Mouse (Mus musculus) limb, embryonic 13.5 days (tissue): ENCODE results near the gene Olfr1416. TPM values are rescaled to one million over a fixed set of nuclear protein-coding genes. Genes with fewer than 3 reads are reported as not detected.
A peak's percentile ranks its signal among the peaks of the same experiment; 100 is the strongest.

Experiments used
- ATAC-seq: fragments of 200-750 bp; cut with Nextera tagmentation; 2 replicates; pipeline ENCODE4 v1.8.0; 2017; ENCODE audit warnings: low read depth, moderate number of reproducible peaks, moderate TSS enrichment; ENCODE audit not compliant: low FRiP score
- H3K27ac ChIP-seq: fragments of 300-500 bp; sonication (generic); 2 replicates; pipeline ENCODE4 v1.5.1; 2015; ENCODE audit warnings: inconsistent platforms, mild to moderate bottlenecking, moderate library complexity
- H3K27me3 ChIP-seq: fragments of 300-500 bp; sonication (generic); 2 replicates; pipeline ENCODE4 v1.6.1; 2015; ENCODE audit warnings: mild to moderate bottlenecking, inconsistent platforms
- H3K36me3 ChIP-seq: fragments of 300-500 bp; sonication (generic); 2 replicates; pipeline ENCODE4 v1.6.1; 2015; ENCODE audit warnings: inconsistent platforms, mild to moderate bottlenecking, moderate library complexity
- H3K4me1 ChIP-seq: fragments of 300-500 bp; sonication (generic); 2 replicates; pipeline ENCODE4 v1.6.1; 2015; ENCODE audit warnings: inconsistent platforms
- H3K4me2 ChIP-seq: fragments of 300-500 bp; sonication (generic); replicated peaks from 2 replicates; pipeline ENCODE4 v1.6.1; 2015; ENCODE audit warnings: inconsistent platforms, mild to moderate bottlenecking, moderate library complexity
- H3K4me3 ChIP-seq: fragments of 300-500 bp; sonication (generic); 2 replicates; pipeline ENCODE4 v1.5.1; 2015; ENCODE audit warnings: moderate library complexity, mild to moderate bottlenecking, inconsistent platforms
- H3K9ac ChIP-seq: fragments of 300-500 bp; sonication (generic); 2 replicates; pipeline ENCODE4 v1.6.1; 2015; ENCODE audit warnings: mild to moderate bottlenecking, inconsistent platforms
- H3K9me3 ChIP-seq: fragments of 300-500 bp; sonication (generic); 2 replicates; pipeline ENCODE4 v1.6.1; 2016; ENCODE audit warnings: inconsistent platforms
- WGBS: fragments of 180-500 bp; shearing (Covaris S2); methylation state at CpG from one replicate; pipeline ENCODE4 v1.1.7; 2015; 5-methylcytosine and 5-hydroxymethylcytosine counted together
- polyA plus RNA-seq: library from polyadenylated mRNA; unstranded; fragments of >200 nt; fragmentation: Nextera tagmentation; extraction: Ambion mirVana; gene quantifications from 2 replicates; pipeline ENCODE4 v1.2.1, GENCODE M21; 2015

Olfr1416 gene
- polyA plus RNA-seq, 1 experiment from 2014 or later: not detected

GRCm38 (mm10) chr1:92457758-92458157 lies 27.2 kb downstream of the Olfr1416 start:
- Histone ChIP-seq H3K9me3 (no peaks in the 10 kb centered on the region), H3K4me1 (no peaks in the 10 kb centered on the region), H3K27me3 (no peaks in the 10 kb centered on the region), H3K27ac (no peak overlapping the region), H3K9ac (no peak overlapping the region), H3K4me3 (no peak overlapping the region), H3K36me3 (peaks cover 87% of the 10 kb centered on the region), H3K4me2 (no peak overlapping the region)
- ATAC-seq: no peak

GRCm38 (mm10) chr1:92453751-92454445 lies 31.0 kb downstream of the Olfr1416 start:
- peaks cover 87% of the 10 kb centered on the region for H3K36me3 ChIP-seq
- H3K9ac ChIP-seq: no peak overlapping the region
- no peaks in the 10 kb centered on the region for H3K4me1 ChIP-seq
- no peaks in the 10 kb centered on the region for H3K27me3 ChIP-seq
- ATAC-seq: no peak
- H3K27ac ChIP-seq: no peak overlapping the region
- 75% methylated on average over 8 of the region's 8 CpGs for WGBS
- no peaks in the 10 kb centered on the region for H3K9me3 ChIP-seq
- H3K4me3 ChIP-seq: no peak overlapping the region
- no peak overlapping the region for H3K4me2 ChIP-seq

GRCm38 (mm10) chr1:92448293-92448692 lies 36.6 kb downstream of the Olfr1416 start:
- no peaks in the 10 kb centered on the region for H3K9me3 ChIP-seq
- ATAC-seq: no peak
- no peaks in the 10 kb centered on the region for H3K4me1 ChIP-seq
- no peak overlapping the region for H3K27ac ChIP-seq
- no peak overlapping the region for H3K4me2 ChIP-seq
- no peak overlapping the region for H3K9ac ChIP-seq
- H3K27me3 ChIP-seq: no peaks in the 10 kb centered on the region
- H3K36me3 ChIP-seq: peaks cover 96% of the 10 kb centered on the region
- 88% methylated on average over 3 of the region's 3 CpGs for WGBS
- no peak overlapping the region for H3K4me3 ChIP-seq

- Histone ChIP-seq H3K4me1 (peaks cover 24% of the 10 kb centered on the region), H3K4me2 (no peak overlapping the region), H3K9me3 (no peaks in the 10 kb centered on the region), H3K4me3 (no peak overlapping the region), H3K9ac (no peak overlapping the region), H3K27ac (no peak overlapping the region), H3K36me3 (peaks cover 78% of the 10 kb centered on the region), H3K27me3 (no peaks in the 10 kb centered on the region)
- 89% methylated on average over 6 of the region's 6 CpGs for WGBS
- no peak for ATAC-seq
Measured at GRCm38 (mm10) chr1:92441453-92442063, 43.4 kb downstream of the Olfr1416 start.

GRCm38 (mm10) chr1:92440066-92440750 lies 44.7 kb downstream of the Olfr1416 start:
- Histone ChIP-seq H3K9ac (no peak overlapping the region), H3K9me3 (no peaks in the 10 kb centered on the region), H3K27me3 (no peaks in the 10 kb centered on the region), H3K4me3 (no peak overlapping the region), H3K4me2 (no peak overlapping the region), H3K36me3 (peaks cover 67% of the 10 kb centered on the region), H3K4me1 (peaks cover 29% of the 10 kb centered on the region), H3K27ac (no peak overlapping the region)
- 87% methylated on average over 9 of the region's 9 CpGs for WGBS
- ATAC-seq: no peak

- peaks cover 43% of the 10 kb centered on the region for H3K36me3 ChIP-seq
Measured at GRCm38 (mm10) chr1:92437678-92438271, 47.1 kb downstream of the Olfr1416 start.

GRCm38 (mm10) chr1:92436831-92437321 lies 48.0 kb downstream of the Olfr1416 start:
- Histone ChIP-seq H3K4me2 (no peak overlapping the region), H3K4me3 (no peak overlapping the region), H3K36me3 (peaks cover 34% of the 10 kb centered on the region), H3K9me3 (no peaks in the 10 kb centered on the region), H3K9ac (no peak overlapping the region), H3K4me1 (peaks cover 34% of the 10 kb centered on the region), H3K27me3 (no peaks in the 10 kb centered on the region), H3K27ac (no peak overlapping the region)
- 24% methylated on average over 4 of the region's 4 CpGs for WGBS
- ATAC-seq: no peak

More at GRCm38 (mm10) chr1:92437678-92438271, 47.1 kb downstream of the Olfr1416 start:
- Histone ChIP-seq H3K9me3 (no peaks in the 10 kb centered on the region), H3K4me3 (no peak overlapping the region), H3K4me2 (no peak overlapping the region), H3K27ac (no peak overlapping the region), H3K4me1 (peaks cover 29% of the 10 kb centered on the region), H3K9ac (peak overlapping the region; percentile 45; the same call in 1 of the 2 replicates), H3K27me3 (no peaks in the 10 kb centered on the region)
- 24% methylated on average over 9 of the region's 9 CpGs for WGBS
- no peak for ATAC-seq

- H3K4me1 ChIP-seq: peaks cover 37% of the 10 kb centered on the region
- no peaks in the 10 kb centered on the region for H3K9me3 ChIP-seq
- peaks cover 18% of the 10 kb centered on the region for H3K36me3 ChIP-seq
- no peak overlapping the region for H3K9ac ChIP-seq
- WGBS: 76% methylated on average over 1 of the region's 1 CpGs
- no peak for ATAC-seq
- no peak overlapping the region for H3K4me3 ChIP-seq
- H3K27me3 ChIP-seq: no peaks in the 10 kb centered on the region
- H3K4me2 ChIP-seq: no peak overlapping the region
- H3K27ac ChIP-seq: no peak overlapping the region
Measured at GRCm38 (mm10) chr1:92434986-92435385, 49.9 kb downstream of the Olfr1416 start.

GRCm38 (mm10) chr1:92432791-92433190 lies 52.1 kb downstream of the Olfr1416 start:
- Histone ChIP-seq H3K4me3 (no peak overlapping the region), H3K4me2 (no peak overlapping the region), H3K4me1 (peaks cover 25% of the 10 kb centered on the region), H3K36me3 (no peaks in the 10 kb centered on the region), H3K9me3 (no peaks in the 10 kb centered on the region), H3K27ac (no peak overlapping the region), H3K27me3 (no peaks in the 10 kb centered on the region), H3K9ac (no peak overlapping the region)
- ATAC-seq: no peak
- WGBS: 73% methylated on average over 9 of the region's 9 CpGs

- WGBS: 57% methylated on average over 4 of the region's 4 CpGs
- no peaks in the 10 kb centered on the region for H3K27me3 ChIP-seq
Measured at GRCm38 (mm10) chr1:92432098-92432497, 52.8 kb downstream of the Olfr1416 start.

GRCm38 (mm10) chr1:92431420-92431819 lies 53.5 kb downstream of the Olfr1416 start:
- Histone ChIP-seq H3K4me2 (no peak overlapping the region), H3K4me1 (peaks cover 11% of the 10 kb centered on the region), H3K36me3 (no peaks in the 10 kb centered on the region), H3K9ac (no peak overlapping the region), H3K27me3 (no peaks in the 10 kb centered on the region), H3K9me3 (no peaks in the 10 kb centered on the region), H3K4me3 (no peak overlapping the region), H3K27ac (no peak overlapping the region)
- no peak for ATAC-seq
- 69% methylated on average over 3 of the region's 3 CpGs for WGBS

More at GRCm38 (mm10) chr1:92432098-92432497, 52.8 kb downstream of the Olfr1416 start:
- Histone ChIP-seq H3K4me3 (no peak overlapping the region), H3K27ac (no peak overlapping the region), H3K9ac (no peak overlapping the region), H3K36me3 (no peaks in the 10 kb centered on the region), H3K4me2 (no peak overlapping the region), H3K9me3 (no peaks in the 10 kb centered on the region), H3K4me1 (peaks cover 18% of the 10 kb centered on the region)
- no peak for ATAC-seq

- H3K4me3 ChIP-seq: no peak overlapping the region
- peaks cover 8% of the 10 kb centered on the region; the same call in 1 of the 2 replicates for H3K4me1 ChIP-seq
- no peaks in the 10 kb centered on the region for H3K9me3 ChIP-seq
- H3K4me2 ChIP-seq: no peak overlapping the region
- WGBS: 97% methylated on average over 1 of the region's 1 CpGs
- H3K27me3 ChIP-seq: no peaks in the 10 kb centered on the region
- H3K36me3 ChIP-seq: no peaks in the 10 kb centered on the region
- no peak overlapping the region for H3K9ac ChIP-seq
- H3K27ac ChIP-seq: no peak overlapping the region
- no peak for ATAC-seq
Measured at GRCm38 (mm10) chr1:92430991-92431390, 53.9 kb downstream of the Olfr1416 start.
